Mouse (Mus musculus) midbrain, embryonic 14.5 days (tissue): ENCODE data around the gene Vav1. TPM values are rescaled to one million over a fixed set of nuclear protein-coding genes. Genes with fewer than 3 reads are reported as not detected.

Experiments
- ATAC-seq: fragments of 200-750 bp; cut with Nextera tagmentation; 2 replicates; pipeline ENCODE4 v1.8.0; 2017; ENCODE audit warnings: moderate number of reproducible peaks, moderate library complexity; ENCODE audit not compliant: low FRiP score, low TSS enrichment
- DNase-seq: peaks from one replicate; pipeline ENCODE4 v3.0.0-alpha.2; 2015
- H3K27ac ChIP-seq: fragments of 300-500 bp; sonication (generic); replicated peaks from 2 replicates; pipeline ENCODE4 v1.5.1; 2014; ENCODE audit warnings: mild to moderate bottlenecking, low read depth, low read length, moderate library complexity
- H3K27me3 ChIP-seq: fragments of 300-500 bp; sonication (generic); 2 replicates; pipeline ENCODE4 v1.6.1; 2014; ENCODE audit warnings: low read length, control low read depth, mixed read lengths; ENCODE audit not compliant: control insufficient read depth, insufficient read depth
- H3K36me3 ChIP-seq: fragments of 300-500 bp; sonication (generic); 2 replicates; pipeline ENCODE4 v1.6.1; 2014; ENCODE audit warnings: low read length, control low read depth; ENCODE audit not compliant: control insufficient read depth, insufficient read depth
- H3K4me1 ChIP-seq: fragments of 300-500 bp; sonication (generic); 2 replicates; pipeline ENCODE4 v1.6.1; 2014; ENCODE audit warnings: mild to moderate bottlenecking, antibody characterized with exemption, low read length, control low read depth; ENCODE audit not compliant: control insufficient read depth, insufficient read depth
- H3K4me2 ChIP-seq: fragments of 300-500 bp; sonication (generic); 2 replicates; pipeline ENCODE4 v1.6.1; 2014; ENCODE audit warnings: mild to moderate bottlenecking, low read length, moderate library complexity
- H3K4me3 ChIP-seq: fragments of 300-500 bp; sonication (generic); replicated peaks from 2 replicates; pipeline ENCODE4 v1.5.1; 2014; ENCODE audit warnings: low read depth, low read length
- H3K9ac ChIP-seq: fragments of 300-500 bp; sonication (generic); replicated peaks from 2 replicates; pipeline ENCODE4 v1.6.1; 2014; ENCODE audit warnings: mild to moderate bottlenecking, low read length, moderate library complexity
- H3K9me3 ChIP-seq: fragments of 300-500 bp; sonication (generic); 2 replicates; pipeline ENCODE4 v1.6.1; 2016; ENCODE audit warnings: low read length, control low read depth, mixed read lengths; ENCODE audit not compliant: control insufficient read depth
- WGBS: fragments of 180-500 bp; shearing (Covaris S2); extraction: QIAGEN DNeasy Blood & Tissue Kit; methylation state at CpG from one replicate; pipeline ENCODE4 v1.1.7; 2014; 5-methylcytosine and 5-hydroxymethylcytosine counted together
- polyA plus RNA-seq: library from polyadenylated mRNA; unstranded; fragments of >200 nt; fragmentation: Nextera tagmentation; extraction: Ambion mirVana; gene quantifications from 2 replicates; pipeline ENCODE4 v1.2.1, GENCODE M21; 2014

Vav1 gene
- polyA plus RNA-seq, 1 experiment from 2014 or later: 1.6 TPM

DNA sequence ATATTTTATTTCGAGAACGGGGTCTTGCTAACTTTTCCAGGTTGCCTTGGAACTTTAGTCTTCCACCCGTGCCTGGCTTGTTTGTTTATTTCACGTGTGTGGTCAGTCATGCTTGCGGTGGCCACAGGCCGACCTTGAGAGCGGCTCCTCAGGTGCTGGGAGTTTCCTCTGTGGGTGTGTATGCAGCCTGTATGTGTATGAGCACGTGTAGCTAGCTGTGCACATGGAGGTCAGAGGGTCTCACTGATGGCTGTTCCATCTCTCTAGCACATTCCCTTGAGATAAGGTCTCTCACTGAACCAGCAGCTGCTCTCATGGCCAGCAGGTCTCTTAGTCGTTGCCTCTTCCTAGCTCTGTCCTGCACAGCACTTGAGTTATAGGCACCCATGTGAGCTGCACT, 18.5 kb upstream of the Vav1 start:
- peaks cover 23% of the 10 kb centered on the region for H3K36me3 ChIP-seq
- no peak for DNase-seq
- WGBS: 92% methylated on average over 9 of the region's 9 CpGs

DNA sequence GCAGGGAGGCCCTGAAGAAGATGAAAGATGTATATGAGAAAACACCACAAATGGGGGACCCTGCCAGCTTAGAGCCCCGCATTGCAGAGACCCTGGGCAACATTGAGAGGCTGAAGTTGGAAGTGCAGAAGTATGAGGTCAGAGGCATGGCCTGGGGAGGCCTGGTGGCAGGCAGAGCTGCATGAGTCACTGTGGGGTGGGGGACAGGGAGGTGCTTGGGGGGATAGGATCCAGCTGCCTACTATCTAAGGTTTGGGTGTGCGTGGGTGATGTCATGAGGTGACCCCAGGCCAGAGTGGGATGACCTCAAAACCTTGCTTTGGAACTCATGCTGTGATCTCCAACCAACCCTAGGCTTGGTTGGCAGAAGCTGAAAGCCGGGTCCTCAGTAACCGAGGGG, 17.6 kb upstream of the Vav1 start:
- WGBS: 92% methylated on average over 4 of the region's 4 CpGs

More for the DNA sequence above, 18.5 kb upstream of the Vav1 start:
- Histone ChIP-seq H3K27me3 (no peaks in the 10 kb centered on the region), H3K4me1 (no peaks in the 10 kb centered on the region), H3K9me3 (no peaks in the 10 kb centered on the region), H3K9ac (no peak overlapping the region), H3K27ac (no peak overlapping the region), H3K4me2 (no peak overlapping the region), H3K4me3 (no peak overlapping the region)
- ATAC-seq: no peak

DNA sequence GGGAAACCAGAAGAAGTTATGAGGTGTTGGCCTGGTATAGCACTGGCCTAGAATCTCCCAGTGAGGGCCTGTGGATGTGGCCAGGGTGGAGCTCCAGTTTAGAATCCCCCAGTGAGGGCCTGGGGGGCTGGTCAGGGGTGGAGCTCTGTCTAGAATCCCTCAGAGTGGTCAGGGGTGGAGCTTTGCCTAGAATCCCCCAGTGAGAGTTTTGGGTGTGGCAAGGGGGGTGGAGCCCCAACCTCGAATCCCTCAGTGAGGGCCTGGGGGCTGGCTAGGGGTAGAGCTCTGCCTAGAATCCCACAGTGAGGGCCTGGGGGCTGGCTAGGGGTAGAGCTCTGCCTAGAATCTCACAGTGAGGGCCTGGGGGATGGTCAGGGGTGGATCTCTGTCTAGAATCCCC, 17.1 kb upstream of the Vav1 start:
- Histone ChIP-seq H3K27ac (no peak overlapping the region), H3K9me3 (no peaks in the 10 kb centered on the region), H3K4me1 (no peaks in the 10 kb centered on the region), H3K4me2 (no peak overlapping the region), H3K4me3 (no peak overlapping the region), H3K9ac (no peak overlapping the region), H3K36me3 (peaks cover 23% of the 10 kb centered on the region), H3K27me3 (no peaks in the 10 kb centered on the region)
- DNase-seq (no peak), ATAC-seq (no peak)
- 45% methylated on average over 1 of the region's 1 CpGs for WGBS

More for the DNA sequence above, 17.6 kb upstream of the Vav1 start:
- Histone ChIP-seq H3K27ac (no peak overlapping the region), H3K4me3 (no peak overlapping the region), H3K9ac (no peak overlapping the region), H3K27me3 (no peaks in the 10 kb centered on the region), H3K9me3 (no peaks in the 10 kb centered on the region), H3K36me3 (peaks cover 23% of the 10 kb centered on the region), H3K4me2 (no peak overlapping the region), H3K4me1 (no peaks in the 10 kb centered on the region)
- DNase-seq (no peak), ATAC-seq (no peak)

DNA sequence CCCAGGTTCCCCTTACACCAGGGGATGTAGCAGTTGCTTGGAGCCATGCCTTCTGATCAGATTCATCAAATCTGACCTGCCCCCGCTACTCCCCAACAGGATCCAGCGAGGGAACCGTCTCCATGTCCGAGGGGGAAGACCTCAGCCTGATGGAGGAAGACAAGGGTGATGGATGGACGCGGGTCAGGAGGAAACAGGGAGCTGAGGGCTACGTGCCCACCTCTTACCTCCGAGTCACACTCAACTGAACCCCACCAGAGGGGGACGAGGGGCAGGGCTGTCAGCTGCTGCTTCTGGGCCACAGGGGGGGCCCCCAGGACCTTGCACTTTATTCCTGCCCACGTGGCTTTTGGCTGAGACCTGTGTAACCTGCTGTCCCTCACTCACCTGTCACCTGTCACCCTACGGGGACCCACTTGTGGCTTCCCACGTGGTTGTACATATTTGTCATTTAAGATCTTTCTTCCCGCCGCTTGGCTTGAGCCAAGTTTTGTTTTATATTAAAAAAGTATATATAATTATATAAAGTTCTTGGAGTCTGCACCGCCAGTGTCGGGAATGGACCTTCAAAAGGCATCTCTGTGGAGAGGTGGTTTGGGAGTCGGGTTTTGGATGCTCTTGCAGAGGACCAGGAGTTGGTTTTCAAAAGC, 15.9 kb upstream of the Vav1 start:
- no peaks in the 10 kb centered on the region for H3K4me1 ChIP-seq
- H3K27ac ChIP-seq: no peak overlapping the region
- no peak for ATAC-seq
- no peak for DNase-seq
- no peaks in the 10 kb centered on the region for H3K27me3 ChIP-seq
- H3K9ac ChIP-seq: no peak overlapping the region
- H3K36me3 ChIP-seq: peaks cover 23% of the 10 kb centered on the region
- H3K9me3 ChIP-seq: no peaks in the 10 kb centered on the region
- no peak overlapping the region for H3K4me3 ChIP-seq
- 93% methylated on average over 17 of the region's 17 CpGs for WGBS
- H3K4me2 ChIP-seq: no peak overlapping the region

DNA sequence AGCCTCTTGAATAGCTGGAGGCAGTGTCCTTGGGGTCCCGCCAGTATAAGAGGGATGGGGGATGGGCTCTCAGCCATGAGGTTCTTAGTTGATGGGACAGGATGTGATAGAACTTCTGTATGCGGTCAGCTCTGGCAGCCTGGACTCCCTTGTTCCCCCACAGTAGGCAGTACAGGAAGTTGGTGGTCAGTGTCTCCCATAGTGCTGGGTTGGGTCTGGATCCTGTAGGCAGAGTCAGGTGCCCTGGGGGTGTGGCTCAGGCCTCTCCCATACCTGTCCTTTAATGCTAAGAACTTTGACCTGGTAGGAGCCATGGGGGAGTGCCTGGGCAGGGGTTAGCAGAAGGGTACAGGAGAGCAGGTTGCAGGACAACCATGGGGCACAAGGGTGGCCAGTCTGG, 14.7 kb upstream of the Vav1 start:
- H3K9ac ChIP-seq: no peak overlapping the region
- no peaks in the 10 kb centered on the region for H3K9me3 ChIP-seq
- DNase-seq (no peak), ATAC-seq (no peak; the same call in 1 of the 2 replicates)
- no peaks in the 10 kb centered on the region for H3K4me1 ChIP-seq
- H3K27ac ChIP-seq: no peak overlapping the region
- H3K36me3 ChIP-seq: peaks cover 21% of the 10 kb centered on the region
- 93% methylated on average over 2 of the region's 2 CpGs for WGBS
- no peak overlapping the region for H3K4me3 ChIP-seq
- H3K4me2 ChIP-seq: no peak overlapping the region
- H3K27me3 ChIP-seq: no peaks in the 10 kb centered on the region

DNA sequence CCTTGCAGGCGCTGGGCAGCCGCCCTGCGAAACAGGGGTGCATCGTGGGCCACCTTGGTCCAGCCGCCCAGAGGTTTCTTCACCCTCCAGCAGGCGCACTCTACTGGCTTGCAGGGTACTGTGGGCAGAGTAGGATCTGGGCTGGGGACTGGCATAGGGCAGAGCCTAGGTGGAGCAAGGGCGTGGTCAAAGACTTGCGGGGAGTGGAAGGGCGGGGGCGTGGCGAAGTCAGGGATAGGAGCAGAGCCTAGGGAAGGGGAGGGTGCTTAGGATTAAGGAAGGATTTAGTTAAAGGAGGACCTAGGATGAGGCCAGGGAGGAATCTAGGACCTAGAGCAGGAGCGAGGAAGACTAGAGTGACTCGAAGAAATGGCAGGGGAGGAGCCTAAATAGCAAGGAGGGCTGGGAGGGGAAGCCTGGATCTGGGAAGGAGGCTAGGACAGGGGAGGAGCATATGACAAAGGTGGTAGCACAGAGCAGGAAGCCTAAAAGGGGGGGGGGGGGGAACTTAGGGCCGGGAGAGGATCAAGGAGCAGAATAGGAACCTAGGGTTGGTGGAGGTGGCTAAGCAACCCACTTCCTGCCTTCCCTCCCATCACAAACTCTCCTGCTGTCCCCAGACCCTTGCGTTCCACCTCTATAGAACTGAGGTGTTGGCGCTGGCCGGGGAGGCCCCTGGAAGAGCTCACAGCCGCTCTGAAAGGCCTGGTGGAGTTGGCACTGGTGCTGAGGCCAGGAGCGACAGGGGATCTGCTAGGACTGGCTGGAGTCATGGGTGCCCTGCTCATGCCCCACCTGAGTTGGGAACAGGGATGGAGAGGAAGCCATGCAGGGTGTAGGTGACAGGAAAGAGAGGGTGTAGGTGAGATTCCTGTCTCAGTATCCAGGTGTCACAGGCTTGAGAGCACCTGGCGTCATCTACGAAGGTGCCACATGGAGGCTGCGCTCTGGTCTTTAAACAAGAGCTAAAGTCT, 13.6 kb upstream of the Vav1 start:
- peaks cover 20% of the 10 kb centered on the region for H3K36me3 ChIP-seq
- H3K4me1 ChIP-seq: no peaks in the 10 kb centered on the region
- no peak overlapping the region for H3K9ac ChIP-seq
- no peak overlapping the region for H3K4me2 ChIP-seq
- H3K27ac ChIP-seq: no peak overlapping the region
- 28% methylated on average over 22 of the region's 22 CpGs for WGBS
- no peak for DNase-seq
- ATAC-seq: peak; percentile 37; the same call in 1 of the 2 replicates
- no peaks in the 10 kb centered on the region for H3K9me3 ChIP-seq
- no peaks in the 10 kb centered on the region for H3K27me3 ChIP-seq
- no peak overlapping the region for H3K4me3 ChIP-seq

DNA sequence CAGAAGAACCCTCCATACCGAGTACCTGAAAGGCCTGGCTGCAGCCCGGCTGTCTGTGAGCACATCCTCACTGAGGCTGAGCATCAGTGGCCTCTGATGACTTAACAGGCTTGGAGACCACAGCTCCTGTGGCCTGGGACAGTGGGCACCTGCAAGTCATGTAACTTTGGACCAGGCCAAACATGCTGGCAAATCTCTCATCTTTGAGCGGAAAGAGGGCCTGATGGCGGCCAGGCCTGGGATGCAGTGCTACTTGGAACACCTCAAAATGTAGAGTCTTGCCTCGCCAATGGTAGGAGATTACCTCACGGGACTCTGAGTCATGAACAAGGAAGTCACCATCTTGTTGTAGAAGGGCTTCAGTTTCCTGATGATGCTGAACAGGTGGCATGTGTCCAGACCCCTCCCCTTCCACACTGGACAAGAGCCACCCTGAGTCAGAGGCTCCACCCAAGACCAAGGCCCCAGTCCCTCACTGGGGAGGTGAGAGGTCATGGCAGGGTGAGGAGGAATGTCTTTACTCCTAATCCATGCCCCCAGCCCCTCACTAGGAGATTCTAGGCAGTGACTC, 11.3 kb upstream of the Vav1 start:
- no peak for ATAC-seq
- no peak for DNase-seq
- Histone ChIP-seq H3K9me3 (no peaks in the 10 kb centered on the region), H3K27me3 (no peaks in the 10 kb centered on the region), H3K4me3 (no peak overlapping the region), H3K4me1 (no peaks in the 10 kb centered on the region), H3K36me3 (peaks cover 9% of the 10 kb centered on the region), H3K9ac (no peak overlapping the region), H3K4me2 (no peak overlapping the region), H3K27ac (no peak overlapping the region)
- WGBS: 93% methylated on average over 6 of the region's 6 CpGs

DNA sequence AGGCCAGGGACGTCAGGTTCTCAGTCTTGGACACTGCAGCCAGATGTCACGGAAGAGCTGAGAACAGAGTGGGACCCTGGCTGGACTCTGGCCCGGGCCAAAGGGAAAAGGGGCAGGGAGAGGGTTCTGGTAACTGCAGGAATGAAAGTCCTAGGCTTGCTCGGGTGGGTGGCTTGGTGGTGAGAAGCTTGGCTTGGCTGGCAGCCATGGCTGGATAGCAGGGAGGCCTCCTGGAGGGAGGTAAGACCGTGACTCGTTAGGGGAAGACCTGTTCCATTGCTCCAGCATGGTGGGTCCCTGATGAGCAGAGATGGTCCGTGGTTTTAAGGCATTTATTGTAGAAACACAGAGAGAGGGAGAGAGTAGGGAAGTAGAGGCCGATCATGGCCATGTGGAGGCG, 7.6 kb upstream of the Vav1 start:
- Histone ChIP-seq H3K4me3 (no peak overlapping the region), H3K9me3 (no peaks in the 10 kb centered on the region), H3K9ac (no peak overlapping the region), H3K4me2 (no peak overlapping the region), H3K27me3 (peaks cover 24% of the 10 kb centered on the region; the same call in 1 of the 2 replicates), H3K36me3 (no peaks in the 10 kb centered on the region), H3K27ac (no peak overlapping the region), H3K4me1 (peaks cover 10% of the 10 kb centered on the region; the same call in 1 of the 2 replicates)
- WGBS: 70% methylated on average over 9 of the region's 9 CpGs
- no peak for DNase-seq
- no peak for ATAC-seq
